Mouse (Mus musculus) intestine, embryonic 15.5 days (tissue): ENCODE results near the gene Bmper. TPM values are rescaled to one million over a fixed set of nuclear protein-coding genes. Genes with fewer than 3 reads are reported as not detected.

Experiments
- ATAC-seq: fragments of 200-750 bp; cut with Nextera tagmentation; 2 replicates; pipeline ENCODE4 v1.8.0; 2017; ENCODE audit warnings: moderate TSS enrichment, moderate library complexity
- H3K27ac ChIP-seq: fragments of 300-500 bp; sonication (generic); 2 replicates; pipeline ENCODE4 v1.5.1; 2015; ENCODE audit warnings: mild to moderate bottlenecking, inconsistent platforms
- H3K27me3 ChIP-seq: fragments of 300-500 bp; sonication (generic); replicated peaks from 2 replicates; pipeline ENCODE4 v1.6.1; 2015; ENCODE audit warnings: inconsistent platforms
- H3K36me3 ChIP-seq: fragments of 300-500 bp; sonication (generic); 2 replicates; pipeline ENCODE4 v1.6.1; 2015; ENCODE audit warnings: inconsistent platforms
- H3K4me1 ChIP-seq: fragments of 300-500 bp; sonication (generic); replicated peaks from 2 replicates; pipeline ENCODE4 v1.6.1; 2015; ENCODE audit warnings: inconsistent platforms
- H3K4me2 ChIP-seq: fragments of 300-500 bp; sonication (generic); replicated peaks from 2 replicates; pipeline ENCODE4 v1.6.1; 2015; ENCODE audit warnings: mild to moderate bottlenecking, inconsistent platforms
- H3K4me3 ChIP-seq: fragments of 300-500 bp; sonication (generic); replicated peaks from 2 replicates; pipeline ENCODE4 v1.5.1; 2015; ENCODE audit warnings: inconsistent platforms
- H3K9ac ChIP-seq: fragments of 300-500 bp; sonication (generic); 2 replicates; pipeline ENCODE4 v1.6.1; 2015; ENCODE audit warnings: inconsistent platforms
- H3K9me3 ChIP-seq: fragments of 300-500 bp; sonication (generic); 2 replicates; pipeline ENCODE4 v1.6.1; 2016; ENCODE audit warnings: inconsistent platforms
- WGBS: fragments of 180-500 bp; shearing (Covaris S2); methylation state at CpG from one replicate; pipeline ENCODE4 v1.1.7; 2015; 5-methylcytosine and 5-hydroxymethylcytosine counted together
- polyA plus RNA-seq: library from polyadenylated mRNA; unstranded; fragments of >200 nt; fragmentation: Nextera tagmentation; extraction: Ambion mirVana; gene quantifications from 2 replicates; pipeline ENCODE4 v1.2.1, GENCODE M21; 2015

Bmper gene
- 10.1 and 10.7 TPM in 2 replicates for polyA plus RNA-seq

DNA sequence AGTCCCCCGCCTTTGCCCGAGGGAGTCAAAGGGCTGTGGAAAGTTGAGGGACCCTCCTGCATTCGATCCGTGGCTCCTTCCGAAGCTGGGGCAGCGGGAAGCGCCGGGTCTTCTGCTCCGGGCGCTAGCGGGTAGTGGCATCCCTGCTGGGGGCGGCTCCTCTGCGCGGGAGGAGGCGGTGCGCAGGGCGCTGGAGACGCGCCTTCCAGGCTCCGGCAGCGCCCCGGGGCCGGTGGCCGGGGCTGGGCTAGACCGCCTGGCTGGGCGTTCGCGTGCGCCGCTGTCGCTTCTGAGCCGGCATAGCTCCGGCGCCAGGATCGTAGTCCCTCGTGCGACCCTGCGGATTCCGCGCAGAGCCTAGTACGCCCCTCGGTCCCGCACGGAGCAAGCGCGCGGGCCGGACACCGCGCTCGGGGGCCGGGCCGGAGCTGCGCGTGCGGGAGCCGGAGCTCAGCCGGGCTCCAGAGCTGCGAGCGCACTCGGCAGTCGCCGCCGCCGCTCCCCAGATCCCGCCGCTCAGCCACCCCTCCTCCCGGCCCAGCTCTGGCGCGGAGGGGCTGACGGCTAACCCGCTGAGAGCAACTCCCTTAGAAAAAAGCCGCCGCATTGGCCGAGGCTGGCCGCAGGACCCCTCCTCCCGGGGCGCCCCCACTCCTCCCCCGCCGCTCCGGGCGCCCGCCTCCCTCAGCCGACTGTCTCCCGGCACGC lies at the start of gene Bmper:
Bmper (plus strand) TSS at position 236 of the 708 bp plus-strand sequence.
- under 1% methylated on average over 84 of the region's 86 CpGs for WGBS
- H3K9ac ChIP-seq = peak within 1 kb of the TSS; percentile 66
- peak within 1 kb of the TSS; percentile 81 for H3K27ac ChIP-seq
- H3K9me3 ChIP-seq = no peaks in the 10 kb centered on the region
- peak; percentile 86 for ATAC-seq
- H3K27me3 ChIP-seq = peaks cover 16% of the 10 kb centered on the region; the same call in 1 of the 2 replicates
- H3K4me1 ChIP-seq = peaks cover 3% of the 10 kb centered on the region; the same call in 1 of the 2 replicates
- peak within 1 kb of the TSS; percentile 72 for H3K4me3 ChIP-seq
- H3K36me3 ChIP-seq = no peaks in the 10 kb centered on the region
- peak within 1 kb of the TSS; percentile 99 for H3K4me2 ChIP-seq

DNA sequence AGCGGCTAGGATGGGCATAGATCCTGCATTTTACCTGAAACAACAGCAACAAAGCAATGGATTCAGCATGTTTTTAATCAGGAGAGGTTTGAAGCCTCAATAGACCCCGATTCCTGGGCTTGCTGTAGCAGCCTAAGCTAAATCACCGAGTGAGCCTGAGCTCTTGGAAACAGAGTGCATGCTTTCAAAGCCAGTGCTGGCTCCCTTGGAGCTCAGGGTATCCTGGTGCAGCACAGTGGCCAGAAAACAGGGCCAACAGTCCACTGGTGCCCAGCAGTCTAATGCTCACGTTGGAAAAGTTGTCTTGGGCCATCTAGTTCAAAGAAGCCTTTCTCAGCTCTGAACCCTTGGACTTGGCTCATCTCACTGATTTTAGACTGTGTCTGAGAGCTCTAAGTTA lies 45.4 kb upstream of the Bmper start:
- ATAC-seq = no peak
- Histone ChIP-seq H3K27ac (no peak overlapping the region), H3K9ac (no peak overlapping the region), H3K4me3 (no peak overlapping the region), H3K36me3 (no peaks in the 10 kb centered on the region), H3K4me1 (no peaks in the 10 kb centered on the region), H3K9me3 (no peaks in the 10 kb centered on the region), H3K4me2 (no peak overlapping the region), H3K27me3 (no peaks in the 10 kb centered on the region)
- 91% methylated on average over 4 of the region's 4 CpGs for WGBS

DNA sequence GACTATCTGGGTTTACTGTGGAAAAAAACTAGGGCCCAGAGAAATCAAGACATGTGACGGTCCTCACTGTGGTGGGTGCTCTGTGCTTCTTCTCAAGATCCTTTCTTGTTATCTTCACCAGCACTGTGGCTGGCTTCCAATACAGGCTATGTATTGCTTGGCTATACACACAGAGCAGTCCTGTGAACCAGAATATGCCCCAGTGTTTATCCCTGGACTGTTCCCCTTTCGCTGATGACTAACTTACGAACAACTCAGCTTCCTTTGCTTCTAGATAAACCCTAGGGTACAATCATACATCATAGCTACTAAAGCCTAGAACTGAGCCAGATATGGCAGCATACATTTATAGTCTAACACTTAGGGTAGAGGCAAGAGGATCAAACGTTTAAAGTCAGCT lies 35.7 kb upstream of the Bmper start:
- WGBS = 58% methylated on average over 4 of the region's 4 CpGs
- no peak for ATAC-seq
- H3K27me3 ChIP-seq = no peaks in the 10 kb centered on the region
- H3K4me1 ChIP-seq = no peaks in the 10 kb centered on the region
- no peak overlapping the region for H3K4me2 ChIP-seq
- no peak overlapping the region for H3K9ac ChIP-seq
- H3K27ac ChIP-seq = no peak overlapping the region
- no peaks in the 10 kb centered on the region for H3K9me3 ChIP-seq
- H3K4me3 ChIP-seq = no peak overlapping the region
- no peaks in the 10 kb centered on the region for H3K36me3 ChIP-seq

DNA sequence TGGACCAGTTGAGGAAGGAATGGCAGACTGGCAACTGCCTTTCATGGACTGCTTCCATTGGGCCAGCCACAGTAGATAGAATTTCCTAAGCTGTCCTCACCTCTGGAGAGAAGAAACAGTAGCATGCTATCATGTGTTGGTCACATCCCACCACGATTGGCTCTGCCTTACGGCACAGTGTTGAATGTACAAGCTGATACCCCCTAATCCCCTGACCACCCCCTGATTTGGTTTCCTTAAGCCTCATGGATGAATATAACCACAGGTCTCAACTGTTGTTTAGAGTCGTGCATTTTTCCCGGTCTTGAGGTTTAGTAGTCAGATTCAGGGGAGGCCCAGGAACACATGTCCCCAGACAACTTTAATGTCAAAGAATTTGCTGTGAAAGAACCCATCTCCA lies 34.7 kb upstream of the Bmper start:
- H3K27ac ChIP-seq = no peak overlapping the region
- no peaks in the 10 kb centered on the region for H3K36me3 ChIP-seq
- no peak overlapping the region for H3K4me2 ChIP-seq
- H3K27me3 ChIP-seq = no peaks in the 10 kb centered on the region
- no peaks in the 10 kb centered on the region for H3K4me1 ChIP-seq
- no peak for ATAC-seq
- no peaks in the 10 kb centered on the region for H3K9me3 ChIP-seq
- no peak overlapping the region for H3K9ac ChIP-seq
- 90% methylated on average over 4 of the region's 4 CpGs for WGBS
- H3K4me3 ChIP-seq = no peak overlapping the region

DNA sequence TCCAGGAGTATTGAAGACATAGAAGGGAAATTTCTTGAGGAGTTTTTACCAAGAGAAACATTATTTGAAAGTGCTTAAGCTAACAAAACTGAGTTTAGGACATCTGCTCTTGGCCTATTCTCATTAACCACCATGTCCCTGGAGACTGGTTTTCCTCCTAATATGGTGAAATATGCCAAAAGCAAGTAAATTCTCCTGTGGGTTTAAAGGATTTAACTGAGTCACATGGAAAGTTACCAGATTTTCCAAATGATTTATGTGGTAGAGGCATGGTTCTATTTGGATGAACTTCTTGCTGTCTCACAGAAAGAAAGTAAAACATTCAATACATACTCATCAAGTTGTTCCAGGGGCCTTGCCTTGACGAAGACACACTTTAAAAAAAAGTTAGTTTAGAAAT lies 31.9 kb upstream of the Bmper start:
- WGBS = 54% methylated on average over 1 of the region's 1 CpGs
- no peaks in the 10 kb centered on the region for H3K4me1 ChIP-seq
- no peak overlapping the region for H3K4me3 ChIP-seq
- H3K27me3 ChIP-seq = no peaks in the 10 kb centered on the region
- no peak overlapping the region for H3K9ac ChIP-seq
- H3K4me2 ChIP-seq = no peak overlapping the region
- no peaks in the 10 kb centered on the region for H3K9me3 ChIP-seq
- no peaks in the 10 kb centered on the region for H3K36me3 ChIP-seq
- H3K27ac ChIP-seq = no peak overlapping the region
- ATAC-seq = no peak

DNA sequence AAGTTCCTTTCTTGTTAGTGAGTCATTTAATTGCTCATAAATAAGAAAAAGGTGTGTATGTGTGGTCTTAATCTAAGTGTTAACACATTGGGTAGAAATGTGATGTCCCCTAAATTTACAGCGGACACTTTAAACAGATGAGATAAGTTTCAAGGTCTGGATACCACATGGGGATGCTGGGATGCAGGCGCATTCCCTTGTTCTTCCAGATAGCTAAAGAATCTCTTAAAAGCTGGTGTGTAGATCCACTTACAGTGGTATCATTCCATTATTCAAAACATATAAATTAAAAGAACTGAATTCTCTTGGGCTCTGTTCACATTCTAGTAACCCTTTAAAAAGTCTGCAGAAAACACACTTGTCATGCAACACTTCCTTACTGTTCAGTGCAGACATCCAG lies 31.4 kb upstream of the Bmper start:
- H3K36me3 ChIP-seq = no peaks in the 10 kb centered on the region
- no peaks in the 10 kb centered on the region for H3K27me3 ChIP-seq
- H3K4me3 ChIP-seq = no peak overlapping the region
- H3K9ac ChIP-seq = no peak overlapping the region
- H3K4me2 ChIP-seq = no peak overlapping the region
- WGBS = 56% methylated on average over 2 of the region's 2 CpGs
- H3K27ac ChIP-seq = no peak overlapping the region
- no peak for ATAC-seq
- H3K9me3 ChIP-seq = no peaks in the 10 kb centered on the region
- H3K4me1 ChIP-seq = no peaks in the 10 kb centered on the region

DNA sequence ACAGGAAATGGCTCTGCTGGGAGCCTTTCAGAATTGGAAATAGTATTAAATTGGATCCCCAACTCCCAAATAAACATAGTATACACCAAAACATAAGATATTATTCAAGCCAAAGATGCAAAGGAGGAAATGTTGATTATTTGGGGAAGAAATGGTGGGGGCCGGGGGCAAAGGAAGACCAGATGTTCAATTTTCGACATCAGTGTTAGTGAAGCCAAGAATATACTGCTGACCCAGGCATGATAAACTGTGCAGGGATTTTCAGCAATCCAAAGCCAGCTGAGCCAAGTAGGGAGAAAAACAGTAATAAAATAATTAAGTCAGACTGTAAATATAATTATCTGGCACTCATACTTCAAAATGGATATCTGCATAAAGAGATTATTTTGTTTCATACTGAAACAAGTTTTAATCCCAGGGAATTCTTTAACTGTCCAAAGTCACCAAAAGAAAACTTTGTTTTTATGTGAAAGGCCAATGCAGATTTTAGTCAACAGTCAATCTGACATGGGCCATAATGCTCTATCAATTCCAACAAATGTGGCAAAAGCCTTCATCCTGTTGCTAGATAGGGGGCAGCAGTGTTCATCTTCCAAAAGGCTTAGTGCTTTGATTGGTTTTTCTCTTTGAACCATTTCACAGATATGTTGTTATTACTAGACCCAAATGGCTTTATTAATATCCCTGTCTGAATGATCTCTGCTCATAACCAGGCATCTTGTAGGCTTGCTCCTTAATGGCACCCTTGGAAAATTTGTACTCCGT lies 30.1 kb upstream of the Bmper start:
- ATAC-seq = no peak
- Histone ChIP-seq H3K27ac (no peak overlapping the region), H3K9ac (no peak overlapping the region), H3K36me3 (no peaks in the 10 kb centered on the region), H3K9me3 (no peaks in the 10 kb centered on the region), H3K4me2 (no peak overlapping the region), H3K4me1 (no peaks in the 10 kb centered on the region), H3K27me3 (no peaks in the 10 kb centered on the region), H3K4me3 (no peak overlapping the region)
- 69% methylated on average over 3 of the region's 3 CpGs for WGBS

DNA sequence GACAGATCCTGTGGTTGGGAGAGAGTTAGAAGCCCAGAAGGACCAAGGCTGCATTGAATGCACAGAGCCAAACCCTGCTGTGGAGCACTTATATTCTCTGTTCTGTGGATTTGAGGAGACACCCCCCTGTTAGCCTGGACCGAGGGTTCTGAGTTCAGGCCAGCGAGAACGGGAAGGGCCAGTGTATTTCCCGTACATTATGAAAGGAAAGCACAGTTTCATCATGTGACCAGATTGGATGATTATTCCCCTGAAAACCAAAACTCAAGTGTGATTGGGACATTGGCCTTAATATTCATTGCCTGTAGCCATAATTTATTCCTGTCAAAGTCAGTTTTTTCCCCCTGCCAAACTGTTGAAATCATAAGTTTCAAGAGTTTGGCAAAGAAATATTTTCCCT lies 23.9 kb upstream of the Bmper start:
- no peak for ATAC-seq
- H3K4me3 ChIP-seq = no peak overlapping the region
- H3K9ac ChIP-seq = no peak overlapping the region
- 92% methylated on average over 4 of the region's 4 CpGs for WGBS
- no peaks in the 10 kb centered on the region for H3K36me3 ChIP-seq
- H3K27me3 ChIP-seq = no peaks in the 10 kb centered on the region
- no peaks in the 10 kb centered on the region for H3K4me1 ChIP-seq
- no peak overlapping the region for H3K4me2 ChIP-seq
- H3K27ac ChIP-seq = no peak overlapping the region
- no peaks in the 10 kb centered on the region for H3K9me3 ChIP-seq

DNA sequence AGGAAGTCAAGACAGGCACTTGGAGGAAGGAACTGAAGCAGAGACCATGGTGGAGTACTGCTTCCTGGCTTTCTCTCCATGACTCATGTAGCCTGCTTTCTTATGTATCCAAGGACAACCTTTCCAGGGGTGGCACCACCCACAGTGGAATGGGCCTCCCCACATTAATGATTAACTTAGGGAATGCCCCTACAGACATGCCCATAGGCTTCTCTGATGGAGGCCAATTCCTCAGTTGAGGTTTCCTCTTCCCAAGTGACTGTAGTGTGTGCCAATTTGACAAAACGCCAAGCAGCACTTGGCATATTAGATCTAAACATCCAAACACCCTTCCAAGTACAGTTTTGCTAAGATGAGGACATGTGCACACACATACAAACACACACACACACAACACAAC lies 23.0 kb upstream of the Bmper start:
- no peak for ATAC-seq
- 82% methylated on average over 1 of the region's 1 CpGs for WGBS
- H3K4me1 ChIP-seq = no peaks in the 10 kb centered on the region

DNA sequence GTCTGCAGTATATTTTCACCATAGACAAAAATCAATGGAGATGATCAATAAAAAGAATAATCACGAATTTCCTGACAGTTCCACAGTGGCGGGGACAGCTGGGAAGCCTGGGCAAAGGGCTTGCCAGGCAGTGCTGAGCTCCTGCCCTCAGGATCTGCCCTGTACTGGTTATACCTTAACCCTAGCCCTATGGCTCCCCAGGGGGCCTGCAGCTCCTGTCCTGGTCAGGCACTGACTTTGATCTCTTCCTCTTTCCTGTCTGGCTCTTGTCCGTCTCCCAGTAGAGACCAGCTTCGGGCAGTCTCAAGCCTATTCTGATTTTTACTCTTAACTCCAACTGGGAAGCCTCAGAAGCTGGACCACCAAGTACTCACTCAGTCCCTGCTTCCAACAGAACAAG lies 22.0 kb upstream of the Bmper start:
- H3K36me3 ChIP-seq = no peaks in the 10 kb centered on the region
- H3K4me2 ChIP-seq = no peak overlapping the region
- H3K9ac ChIP-seq = no peak overlapping the region
- 63% methylated on average over 4 of the region's 4 CpGs for WGBS
- H3K9me3 ChIP-seq = no peaks in the 10 kb centered on the region
- no peak overlapping the region for H3K27ac ChIP-seq
- H3K4me3 ChIP-seq = no peak overlapping the region
- H3K4me1 ChIP-seq = no peaks in the 10 kb centered on the region
- no peak for ATAC-seq
- H3K27me3 ChIP-seq = no peaks in the 10 kb centered on the region

More for the DNA sequence above, 23.0 kb upstream of the Bmper start:
- no peak overlapping the region for H3K27ac ChIP-seq
- no peak overlapping the region for H3K4me2 ChIP-seq
- no peaks in the 10 kb centered on the region for H3K27me3 ChIP-seq
- no peak overlapping the region for H3K9ac ChIP-seq
- H3K4me3 ChIP-seq = no peak overlapping the region
- H3K36me3 ChIP-seq = no peaks in the 10 kb centered on the region
- no peaks in the 10 kb centered on the region for H3K9me3 ChIP-seq

DNA sequence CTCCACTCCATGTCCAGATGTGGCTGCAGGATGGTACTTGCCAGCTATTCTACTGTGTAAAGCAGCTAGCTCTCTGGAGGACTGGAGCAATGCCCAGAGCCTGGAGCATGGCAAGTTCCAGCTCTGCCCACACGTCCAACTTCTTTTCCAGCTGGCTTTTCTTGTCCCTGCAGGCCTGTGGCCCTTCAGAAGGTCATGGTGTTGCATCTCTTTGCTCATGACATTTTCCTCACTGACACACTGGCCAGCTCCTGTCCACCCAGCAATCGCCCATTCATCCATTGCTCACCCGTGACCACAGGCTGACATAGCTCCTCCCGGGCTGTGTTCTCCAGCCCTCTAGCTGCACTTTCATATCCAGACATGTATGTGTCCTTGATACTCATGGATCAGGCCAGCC lies 20.4 kb upstream of the Bmper start:
- Histone ChIP-seq H3K36me3 (no peaks in the 10 kb centered on the region), H3K27ac (no peak overlapping the region), H3K4me3 (no peak overlapping the region), H3K9ac (no peak overlapping the region), H3K27me3 (no peaks in the 10 kb centered on the region), H3K4me1 (no peaks in the 10 kb centered on the region), H3K9me3 (no peaks in the 10 kb centered on the region), H3K4me2 (no peak overlapping the region)
- WGBS = 89% methylated on average over 4 of the region's 4 CpGs
- no peak for ATAC-seq

DNA sequence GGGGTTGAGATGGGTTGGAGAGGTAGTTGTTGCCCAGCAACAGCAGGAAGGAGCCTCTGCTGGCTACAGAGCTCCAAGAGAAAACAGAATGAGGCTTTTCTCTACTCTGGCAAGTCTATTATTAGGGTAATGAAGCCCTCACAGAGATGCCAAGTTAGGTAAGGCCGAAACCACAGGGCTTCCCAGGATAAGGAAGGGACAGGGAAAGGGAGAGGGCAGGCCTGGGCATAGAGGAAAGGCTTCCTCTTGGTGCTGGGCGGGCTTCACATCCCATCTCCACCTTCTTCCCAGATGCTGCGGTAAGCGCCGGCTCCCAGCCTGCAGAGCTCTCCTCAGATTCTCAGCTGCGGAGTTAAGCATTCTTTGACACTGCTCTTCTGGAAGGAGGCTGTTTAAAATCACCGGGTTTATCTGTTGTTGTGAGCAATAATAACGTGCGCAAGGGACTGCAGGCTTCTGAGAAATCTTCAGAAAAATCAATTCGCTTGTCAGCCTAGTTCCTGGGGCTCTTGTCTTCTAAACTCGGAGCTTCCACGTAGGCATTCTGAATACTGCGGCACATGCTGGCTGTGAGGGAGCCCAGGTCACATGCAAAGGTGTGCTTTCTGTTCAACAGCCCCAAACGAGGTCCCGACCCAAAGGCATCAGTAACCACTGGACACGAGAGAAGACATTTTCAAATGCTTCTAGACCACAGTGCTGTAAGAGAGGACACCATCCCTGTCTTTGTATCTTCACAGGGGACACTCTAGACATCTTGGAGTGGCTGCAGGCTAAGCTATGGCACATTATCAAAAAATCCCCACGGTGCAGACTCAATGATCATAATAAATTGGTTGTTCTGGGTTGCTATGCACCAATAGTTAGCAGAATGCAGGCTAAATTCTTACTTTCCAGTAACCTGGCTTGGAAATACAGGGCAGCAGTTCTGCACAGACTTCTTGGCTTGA lies 18.3 kb upstream of the Bmper start:
- H3K4me2 ChIP-seq = no peak overlapping the region
- 23% methylated on average over 17 of the region's 17 CpGs for WGBS
- no peaks in the 10 kb centered on the region for H3K36me3 ChIP-seq

More for the DNA sequence above, 18.3 kb upstream of the Bmper start:
- H3K4me1 ChIP-seq = no peaks in the 10 kb centered on the region
- no peaks in the 10 kb centered on the region for H3K27me3 ChIP-seq
- H3K27ac ChIP-seq = no peak overlapping the region
- no peak overlapping the region for H3K4me3 ChIP-seq
- ATAC-seq = no peak
- no peaks in the 10 kb centered on the region for H3K9me3 ChIP-seq
- H3K9ac ChIP-seq = no peak overlapping the region
